Mouse (Mus musculus) leukemia stem cell, adult 10-12 weeks (primary cell): ENCODE measurements around the gene Klc4. TPM values are rescaled to one million over a fixed set of nuclear protein-coding genes. Genes with fewer than 3 reads are reported as not detected.

Source experiments
- polyA plus RNA-seq: library from polyadenylated mRNA; stranded (reverse); fragments of >175 nt; gene quantifications from 2 replicates; pipeline ENCODE4 v1.2.3, GENCODE M21; 2012; ENCODE audit warnings: low replicate concordance

Gene Klc4
- polyA plus RNA-seq = 6.1 and 9.9 TPM in 2 replicates

GRCm38 (mm10) chr17:46645561-46646321 lies at the start of gene Klc4, which contains the start of gene Mrpl2:
Klc4 (minus strand) TSS chr17:46646022.
Mrpl2 (plus strand) TSS chr17:46646229.

GRCm38 (mm10) chr17:46680760-46681373 lies 35.0 kb upstream of the Klc4 start, which contains the start of gene Klhdc3:
Klhdc3 (minus strand) TSS chr17:46680914.

GRCm38 (mm10) chr17:46678416-46678815 lies 32.6 kb upstream of the Klc4 start, which contains the start of gene Mea1:
Mea1 (plus strand) TSS chr17:46678793.

GRCm38 (mm10) chr17:46673850-46674529 lies 28.2 kb upstream of the Klc4 start, which contains the start of gene Rrp36:
Rrp36 (minus strand) TSS chr17:46674352.

GRCm38 (mm10) chr17:46650232-46651031 lies 4.6 kb upstream of the Klc4 start, which contains the start of gene Cul7:
Cul7 (plus strand) TSS chr17:46650337.

GRCm38 (mm10) chr17:46628791-46629684 lies 16.8 kb downstream of the Klc4 start, which contains the start of gene Ptk7:
Ptk7 (minus strand) TSS chr17:46629504.

Other genes starting within 250 kb of the Klc4 start
- 1.0 TPM in 1 of 2 replicates, not detected in the other for gene Crip3, start 217.1 kb downstream of the Klc4 start, polyA plus RNA-seq
- gene Slc22a7, start 207.6 kb downstream of the Klc4 start, polyA plus RNA-seq = not detected in 2 replicates
- 0.54 and 1.0 TPM in 2 replicates for gene Ttbk1, start 158.3 kb downstream of the Klc4 start, polyA plus RNA-seq
- gene Dnph1, start 149.3 kb downstream of the Klc4 start, polyA plus RNA-seq = 16.0 and 16.9 TPM in 2 replicates
- 2.6 and 4.9 TPM in 2 replicates for gene Cul9, start 99.6 kb downstream of the Klc4 start, polyA plus RNA-seq
- 172 and 177 TPM in 2 replicates for gene Srf, start 89.8 kb downstream of the Klc4 start, polyA plus RNA-seq
- gene Ptk7, start 16.5 kb downstream of the Klc4 start, polyA plus RNA-seq = 0.66 and 1.9 TPM in 2 replicates
- gene Mrpl2, start 207 bp upstream of the Klc4 start, polyA plus RNA-seq = 845 and 851 TPM in 2 replicates
- gene Cul7, start 4.3 kb upstream of the Klc4 start, polyA plus RNA-seq = 3.1 and 12.3 TPM in 2 replicates
- 7.7 and 14.0 TPM in 2 replicates for gene Rrp36, start 28.3 kb upstream of the Klc4 start, polyA plus RNA-seq
- gene Mea1, start 32.8 kb upstream of the Klc4 start, polyA plus RNA-seq = 55.5 and 91.8 TPM in 2 replicates
- 260 and 474 TPM in 2 replicates for gene Klhdc3, start 34.9 kb upstream of the Klc4 start, polyA plus RNA-seq
- 87.2 and 94.1 TPM in 2 replicates for gene Ppp2r5d, start 59.1 kb upstream of the Klc4 start, polyA plus RNA-seq
- gene Pex6, start 65.4 kb upstream of the Klc4 start, polyA plus RNA-seq = 27.7 and 37.0 TPM in 2 replicates
- gene Gnmt, start 83.1 kb upstream of the Klc4 start, polyA plus RNA-seq = 0.96 TPM in 1 of 2 replicates, not detected in the other
- gene Cnpy3, start 106.2 kb upstream of the Klc4 start, polyA plus RNA-seq = 88.2 and 108 TPM in 2 replicates
- 0.23 TPM in 1 of 2 replicates, not detected in the other for gene Ptcra, start 117.7 kb upstream of the Klc4 start, polyA plus RNA-seq
- gene 2310039H08Rik, start 126.6 kb upstream of the Klc4 start, polyA plus RNA-seq = 108 and 208 TPM in 2 replicates
- 2.0 and 16.9 TPM in 2 replicates for gene Rpl7l1, start 136.7 kb upstream of the Klc4 start, polyA plus RNA-seq
- gene Bicral, start 212.5 kb upstream of the Klc4 start, polyA plus RNA-seq = 10.2 and 17.7 TPM in 2 replicates
- 23.6 and 27.2 TPM in 2 replicates for gene Tbcc, start 244.7 kb upstream of the Klc4 start, polyA plus RNA-seq